Mouse (Mus musculus): ENCODE results near the gene Gm10563.
"Not testable (repeated sequence)": the region's sequence is repeated elsewhere in the genome, so short reads cannot be mapped to it uniquely, and the experiment has no call there.

Gm10563 gene

DNA sequence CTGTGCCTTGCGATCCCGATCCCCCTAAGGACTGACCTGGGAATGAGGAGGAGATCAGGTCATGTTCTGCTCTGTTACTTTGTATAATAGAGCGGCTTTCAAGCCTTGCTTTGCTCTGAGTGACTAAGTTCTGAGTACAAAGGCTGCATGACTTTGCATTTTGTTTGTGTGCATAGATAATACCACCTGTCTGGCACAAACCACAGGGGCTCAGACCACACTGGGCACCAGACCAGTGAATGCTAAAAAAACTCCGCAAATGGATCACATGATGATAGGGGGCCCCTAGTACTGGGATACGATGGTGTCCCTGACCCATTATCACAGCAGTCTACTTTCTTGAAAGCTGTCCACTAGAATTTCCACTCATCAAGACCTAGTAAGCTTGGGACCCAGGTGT is 48.6 kb downstream of the Gm10563 start:
- DNase-seq (ENCODE audit: low spot score), result no peak

DNA sequence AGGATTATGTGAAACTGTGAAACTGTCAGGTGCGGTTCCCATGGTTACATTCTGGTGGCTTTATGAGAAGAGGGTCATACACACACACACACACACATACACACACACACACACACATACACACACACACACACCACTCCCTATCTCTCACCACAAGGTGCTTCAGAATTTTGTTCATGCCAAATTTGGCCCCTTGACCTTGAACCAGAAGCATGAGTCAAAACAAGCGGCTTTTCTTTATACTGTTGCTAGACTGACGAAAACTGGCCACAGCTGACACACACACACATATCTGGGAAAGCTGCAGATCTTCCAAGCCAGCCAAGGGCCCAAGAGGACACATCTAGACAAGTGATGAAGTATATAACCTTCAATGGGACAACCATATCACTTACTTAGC is 49.4 kb downstream of the Gm10563 start:
- no peak for DNase-seq (ENCODE audit: low spot score)

DNA sequence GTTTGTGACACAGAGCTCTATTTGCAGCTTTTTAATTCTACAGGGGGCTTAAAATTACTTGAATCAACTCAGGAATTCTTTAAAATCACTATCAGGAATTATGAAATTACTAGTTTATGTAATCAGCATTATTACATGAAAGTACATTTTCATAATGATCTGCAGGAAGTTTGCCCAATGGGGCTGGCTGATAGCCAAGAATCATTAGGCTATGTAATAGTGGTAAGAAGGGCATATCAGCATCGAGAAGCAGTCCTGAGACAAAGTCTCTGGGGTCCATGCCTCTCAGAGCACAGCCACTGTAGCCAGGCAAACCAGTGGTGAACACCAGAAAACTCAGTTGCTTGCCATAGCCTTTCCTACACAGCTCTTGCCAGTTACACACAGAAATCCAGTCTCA is 51.4 kb downstream of the Gm10563 start:
- DNase-seq (ENCODE audit: low spot score), result no peak

DNA sequence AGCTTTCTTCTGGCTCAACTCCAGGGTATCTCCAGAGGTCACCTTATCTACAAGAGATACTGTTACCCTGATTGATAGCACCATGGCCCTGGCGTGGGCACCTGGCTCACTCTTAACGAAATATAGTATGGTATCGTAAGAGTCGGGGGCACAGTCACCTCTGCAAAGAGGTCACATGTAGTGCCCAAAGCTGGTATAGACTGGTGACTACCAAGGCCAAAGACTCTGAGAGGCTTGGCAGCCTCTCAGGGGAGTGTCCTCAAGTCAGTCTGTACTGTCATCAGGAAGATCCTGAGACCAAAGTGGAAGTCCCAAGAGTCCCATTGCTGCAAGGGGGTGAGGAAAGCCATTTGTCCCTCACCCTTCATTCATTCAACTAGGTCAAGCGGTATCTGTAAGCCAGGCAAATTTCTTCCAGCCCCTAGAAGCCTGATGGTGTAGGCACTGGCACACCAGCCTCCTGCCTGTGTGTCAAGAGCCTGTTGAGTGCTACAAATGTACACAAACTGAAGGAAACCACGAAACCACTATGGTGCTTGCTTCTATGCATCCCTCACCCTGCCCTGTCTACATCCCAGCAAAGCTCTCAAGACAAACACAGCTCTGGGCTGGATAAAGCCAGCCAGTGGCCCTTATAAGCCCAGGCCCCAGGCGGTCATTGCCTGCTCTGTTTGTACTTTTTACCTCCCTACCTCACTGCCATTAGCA is 54.0 kb downstream of the Gm10563 start:
- no peak for DNase-seq (ENCODE audit: low spot score)

DNA sequence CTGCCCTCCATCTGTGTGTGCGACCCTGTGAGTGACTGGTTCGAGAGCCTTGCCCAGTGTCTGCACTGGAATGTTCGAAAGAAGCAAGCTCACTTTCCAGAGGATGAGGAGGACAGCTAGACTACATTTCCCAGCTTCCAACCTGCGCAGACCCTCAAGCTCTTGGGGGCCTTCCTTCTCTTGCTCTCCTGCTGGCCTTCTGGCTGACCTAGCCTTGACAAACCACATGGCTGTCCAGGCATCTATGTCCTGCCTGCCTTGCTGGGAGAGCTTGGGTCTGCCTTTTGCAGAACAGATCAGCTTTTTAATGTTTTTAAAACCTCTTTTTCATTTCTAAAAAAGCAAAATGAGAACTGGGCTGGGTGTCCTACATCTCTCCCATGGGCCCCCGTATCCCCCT is 55.9 kb downstream of the Gm10563 start:
- DNase-seq (ENCODE audit: low spot score), result no peak

DNA sequence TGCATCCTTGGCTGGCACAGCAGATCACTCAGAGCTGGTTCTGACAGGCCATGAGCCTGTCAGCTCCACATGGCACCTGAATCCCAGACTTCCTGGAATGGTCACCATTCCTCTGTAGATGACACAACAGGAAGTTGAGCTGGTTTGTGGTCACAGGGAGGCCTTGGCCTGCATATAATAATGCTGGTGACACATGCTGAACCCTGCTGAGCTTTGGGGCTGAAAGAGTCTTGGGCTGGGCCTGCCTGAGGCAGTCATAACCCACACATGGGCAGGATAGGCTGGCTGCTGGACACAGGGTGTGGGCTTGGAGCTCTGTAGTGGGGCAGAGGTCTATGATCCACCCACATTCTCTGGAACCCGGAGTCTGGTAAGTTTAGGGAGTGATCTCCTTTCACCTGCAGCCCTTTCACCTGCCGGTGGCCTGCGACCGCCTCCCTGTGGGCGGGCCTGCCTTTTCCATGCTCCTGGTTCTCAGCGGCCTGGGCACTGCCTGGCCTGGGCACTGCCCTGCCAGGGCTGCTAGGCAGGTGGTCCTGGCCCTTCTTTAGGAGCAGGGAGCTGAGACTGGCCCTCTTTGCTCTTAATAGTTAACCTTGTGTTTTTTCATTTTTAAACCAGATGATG is 62.8 kb downstream of the Gm10563 start:
- DNase-seq (ENCODE audit: low spot score), result no peak

DNA sequence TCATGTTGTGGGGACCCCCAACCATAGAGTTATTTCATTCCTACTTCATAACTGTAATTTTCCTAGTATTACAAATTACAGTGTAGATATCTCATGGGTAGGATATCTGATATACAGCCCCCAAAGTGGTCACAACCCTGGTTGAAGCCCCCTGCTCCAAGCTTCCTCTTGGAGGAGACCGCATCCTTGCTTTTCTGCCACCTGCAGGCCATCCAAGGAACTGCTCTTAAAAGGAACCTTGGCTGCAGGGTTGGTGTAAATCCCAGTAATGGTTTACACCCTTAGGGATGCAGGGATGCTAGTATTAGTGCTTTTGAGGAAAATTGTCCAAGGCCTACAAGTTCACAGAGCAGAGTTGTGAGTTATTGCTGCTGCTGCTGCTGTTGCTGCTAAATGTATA is 64.8 kb downstream of the Gm10563 start:
- no peak for DNase-seq (ENCODE audit: low spot score)

DNA sequence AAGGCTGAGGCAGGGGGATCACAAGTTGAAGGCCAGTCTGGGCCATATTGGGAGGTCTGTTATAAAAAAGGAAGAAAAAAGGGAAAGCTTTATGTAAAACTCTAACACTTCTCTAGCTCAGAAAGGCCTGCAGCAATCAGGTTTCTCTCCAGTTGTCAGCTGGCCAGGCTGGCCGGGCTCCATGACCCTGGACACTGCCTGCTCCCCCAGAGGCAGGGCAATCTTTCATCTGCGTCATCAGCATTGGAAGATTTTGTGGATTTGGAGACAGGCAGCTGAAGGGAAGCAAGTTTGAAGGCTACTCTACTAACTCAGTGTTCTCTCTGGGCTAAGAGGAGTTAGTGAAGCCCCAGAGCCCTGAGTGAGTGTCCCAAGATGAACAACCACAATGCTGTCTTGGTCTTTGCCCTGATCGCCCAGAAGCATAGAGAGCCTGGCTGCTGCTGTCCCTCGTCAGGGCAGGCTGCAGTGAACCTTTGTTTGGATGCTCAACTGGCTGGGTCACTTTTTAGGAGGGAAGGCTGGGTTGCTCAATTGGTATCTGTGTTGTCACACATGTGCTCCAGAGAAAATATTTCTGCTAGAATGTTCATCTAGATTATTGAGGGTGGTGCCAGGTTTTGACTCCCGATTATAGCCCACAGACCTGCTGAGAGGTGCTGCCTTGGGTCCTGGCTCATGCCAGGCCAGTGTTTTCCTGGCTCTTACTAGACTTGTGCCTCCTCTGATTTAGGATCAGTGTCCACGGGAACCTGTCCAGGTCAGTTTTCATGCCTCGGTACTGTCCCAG is 66.7 kb downstream of the Gm10563 start:
- no peak for DNase-seq (ENCODE audit: low spot score)

DNA sequence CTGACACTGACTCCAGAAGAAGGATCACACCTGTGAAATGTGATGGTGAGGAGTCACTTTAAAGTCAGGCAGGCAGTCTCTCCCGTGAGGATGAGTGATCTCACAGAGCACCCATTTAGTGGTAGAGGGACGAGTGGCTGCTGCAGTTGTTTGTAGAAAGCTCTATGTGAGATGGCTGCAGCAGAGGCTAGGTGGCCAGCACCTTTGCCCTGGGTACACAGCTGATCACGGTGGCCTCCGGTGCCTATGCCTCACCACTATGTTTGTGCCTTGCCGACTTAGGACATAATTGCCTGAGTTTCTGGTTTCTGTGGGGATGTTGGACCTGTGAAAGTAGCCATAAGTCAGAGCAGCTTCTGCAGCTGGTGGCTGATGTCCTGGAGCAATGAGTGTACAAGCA is 67.5 kb downstream of the Gm10563 start:
- no peak for DNase-seq (ENCODE audit: low spot score)

DNA sequence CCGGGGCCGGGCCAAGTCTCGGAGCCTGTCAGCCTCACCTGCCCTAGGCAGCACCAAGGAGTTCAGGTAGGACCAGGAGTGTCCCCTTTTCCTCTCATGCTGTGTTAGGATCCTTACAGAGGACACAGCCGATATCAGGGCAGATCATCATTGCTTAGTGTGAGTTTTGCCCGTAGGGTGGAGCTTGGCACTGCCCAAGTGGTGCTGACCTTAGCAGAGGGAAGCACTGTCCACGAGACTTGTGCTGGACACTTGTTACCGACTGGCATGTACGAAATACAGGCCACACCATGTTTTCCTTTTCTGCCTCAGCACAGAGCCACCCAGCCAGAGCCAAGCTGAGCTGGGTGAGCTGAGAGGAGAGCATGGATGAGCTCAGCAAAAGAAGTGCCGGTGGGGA is 68.1 kb downstream of the Gm10563 start:
- DNase-seq (ENCODE audit: low spot score), result no peak

DNA sequence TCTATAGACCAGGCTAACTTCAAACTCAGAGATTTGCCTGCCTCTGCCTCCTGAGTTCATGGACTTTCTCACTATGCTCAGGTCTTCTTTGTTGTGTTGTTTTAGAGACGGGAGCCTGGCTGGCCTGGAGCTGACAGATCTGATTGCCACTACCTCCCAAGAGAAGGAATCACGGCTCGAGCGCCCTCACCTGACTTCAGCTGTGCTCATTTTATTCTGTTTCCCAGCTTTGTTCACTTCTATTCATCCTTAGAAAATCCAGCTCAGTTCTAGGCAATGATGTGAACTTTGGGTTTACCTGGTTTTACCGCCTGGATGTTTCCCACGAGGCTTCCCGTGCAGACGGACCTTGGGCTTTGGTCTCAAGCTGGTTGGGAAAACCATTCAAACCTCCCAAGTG is 69.7 kb downstream of the Gm10563 start:
- no peak for DNase-seq (ENCODE audit: low spot score)

DNA sequence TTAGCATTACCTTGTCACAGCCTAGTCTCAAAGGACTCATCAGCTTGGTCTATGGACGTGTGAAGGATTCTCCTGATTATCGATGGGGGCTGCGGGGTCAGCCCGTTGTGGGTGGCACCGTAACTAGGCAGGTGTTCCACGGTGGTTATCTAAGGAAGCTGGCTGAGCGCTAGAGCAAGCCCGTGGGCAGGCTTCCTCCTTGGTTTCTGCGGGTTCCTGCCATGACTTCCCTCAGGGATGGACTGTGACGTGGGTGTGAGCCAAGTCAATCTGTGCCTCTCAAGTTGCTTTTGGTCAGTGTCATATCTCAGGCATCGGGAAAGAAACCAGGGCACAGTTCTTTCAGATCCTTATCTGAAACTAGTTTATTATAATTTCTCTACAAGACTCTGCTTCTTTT is 70.3 kb downstream of the Gm10563 start:
- DNase-seq (ENCODE audit: low spot score), result no peak

DNA sequence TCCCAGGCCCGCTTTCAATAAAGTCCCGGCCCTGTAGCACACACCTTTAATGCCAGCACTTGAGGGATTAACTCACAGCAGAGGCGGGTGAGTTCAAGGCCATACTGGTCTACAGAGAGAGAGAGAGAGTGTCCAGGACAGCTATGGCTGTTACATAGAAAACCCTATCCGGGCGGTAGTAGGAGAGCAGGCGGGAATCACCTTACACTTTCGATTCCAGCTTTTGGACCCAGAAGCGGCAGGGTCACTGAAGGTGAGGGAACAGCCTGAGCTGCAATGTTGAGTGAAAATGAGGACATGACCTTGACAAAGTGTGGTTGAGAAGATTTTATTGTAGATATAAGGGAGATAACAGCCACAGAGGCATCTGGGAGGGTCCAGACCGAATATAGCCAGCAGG is 71.3 kb downstream of the Gm10563 start:
- DNase-seq (ENCODE audit: low spot score), result no peak

DNA sequence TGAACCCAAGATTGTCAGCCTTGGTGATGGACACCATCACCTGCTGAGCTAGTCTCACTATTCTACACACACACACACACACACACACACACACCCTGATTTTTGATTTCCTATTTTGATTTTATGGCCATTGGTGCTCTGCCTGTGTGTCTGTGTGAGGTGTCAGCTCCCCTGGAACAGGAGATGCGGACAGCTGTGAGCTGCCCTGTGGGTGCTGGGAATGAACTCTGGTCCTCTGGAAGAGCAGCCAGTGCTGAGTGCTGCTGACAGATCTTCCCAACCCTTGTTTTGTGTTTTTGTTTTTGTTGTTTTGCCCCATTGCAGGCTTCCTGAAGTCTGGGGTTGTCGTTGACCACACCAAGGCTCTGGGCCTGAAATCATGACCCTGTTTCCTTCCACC is 72.1 kb downstream of the Gm10563 start:
- no peak for DNase-seq (ENCODE audit: low spot score)

DNA sequence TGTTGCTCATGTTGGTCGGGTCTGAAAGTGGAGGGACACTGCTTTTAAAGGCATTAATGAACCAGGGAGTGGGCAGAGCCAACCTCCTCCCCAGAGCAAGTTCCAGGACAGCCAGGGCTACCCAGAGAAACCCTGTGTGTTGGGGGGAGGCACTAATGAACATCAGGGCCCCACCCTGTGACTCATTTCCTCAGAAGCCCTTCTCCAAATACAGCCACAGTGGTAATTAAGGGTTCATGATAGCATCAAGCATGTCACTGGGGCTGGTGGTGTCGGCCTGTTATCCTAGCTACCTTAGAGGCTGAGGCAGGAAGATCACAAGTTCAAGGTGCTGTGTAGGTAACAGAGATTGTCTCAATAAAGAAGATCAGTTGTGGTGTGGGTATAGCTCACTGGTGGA is 73.8 kb downstream of the Gm10563 start:
- DNase-seq (ENCODE audit: low spot score), result no peak

DNA sequence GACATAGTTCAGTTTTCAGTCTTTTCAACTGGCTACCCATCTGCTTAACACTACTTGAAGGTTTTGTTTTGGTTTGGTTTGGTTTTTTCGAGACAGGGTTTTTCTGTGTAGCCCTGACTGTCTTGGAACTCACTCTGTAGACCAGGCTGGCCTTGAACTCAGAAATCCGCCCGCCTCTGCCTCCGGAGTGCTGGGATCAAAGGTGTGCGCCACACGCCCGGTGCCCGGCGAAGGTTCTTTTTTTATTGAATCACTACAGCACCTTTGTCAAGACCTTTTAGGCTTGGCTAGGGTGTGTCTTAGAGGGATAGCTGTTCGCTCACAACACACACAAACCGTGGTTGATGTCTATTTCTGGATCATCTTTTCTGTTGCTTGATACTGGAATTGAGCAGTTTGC is 74.9 kb downstream of the Gm10563 start:
- not testable (repeated sequence) for DNase-seq (ENCODE audit: low spot score)

DNA sequence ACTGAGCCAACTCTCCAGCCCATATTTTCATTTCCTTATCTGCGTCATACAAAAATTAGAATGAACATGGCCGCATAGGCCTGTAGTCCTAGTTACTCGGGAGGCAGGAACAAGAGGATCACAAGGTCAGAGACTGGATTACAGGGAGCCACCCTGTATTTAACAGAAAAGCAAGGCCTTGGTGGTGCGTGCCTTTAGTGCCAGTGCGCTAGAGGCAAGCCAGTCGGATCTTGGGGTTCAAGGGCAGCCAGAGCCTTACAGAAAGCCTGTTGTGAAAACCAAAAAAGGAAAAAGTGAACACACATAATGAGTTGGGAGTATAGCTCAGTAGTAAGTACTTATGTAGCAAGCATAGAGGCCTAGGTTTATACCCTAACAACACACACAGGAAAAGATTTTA is 75.4 kb downstream of the Gm10563 start:
- DNase-seq (ENCODE audit: low spot score), result no peak

DNA sequence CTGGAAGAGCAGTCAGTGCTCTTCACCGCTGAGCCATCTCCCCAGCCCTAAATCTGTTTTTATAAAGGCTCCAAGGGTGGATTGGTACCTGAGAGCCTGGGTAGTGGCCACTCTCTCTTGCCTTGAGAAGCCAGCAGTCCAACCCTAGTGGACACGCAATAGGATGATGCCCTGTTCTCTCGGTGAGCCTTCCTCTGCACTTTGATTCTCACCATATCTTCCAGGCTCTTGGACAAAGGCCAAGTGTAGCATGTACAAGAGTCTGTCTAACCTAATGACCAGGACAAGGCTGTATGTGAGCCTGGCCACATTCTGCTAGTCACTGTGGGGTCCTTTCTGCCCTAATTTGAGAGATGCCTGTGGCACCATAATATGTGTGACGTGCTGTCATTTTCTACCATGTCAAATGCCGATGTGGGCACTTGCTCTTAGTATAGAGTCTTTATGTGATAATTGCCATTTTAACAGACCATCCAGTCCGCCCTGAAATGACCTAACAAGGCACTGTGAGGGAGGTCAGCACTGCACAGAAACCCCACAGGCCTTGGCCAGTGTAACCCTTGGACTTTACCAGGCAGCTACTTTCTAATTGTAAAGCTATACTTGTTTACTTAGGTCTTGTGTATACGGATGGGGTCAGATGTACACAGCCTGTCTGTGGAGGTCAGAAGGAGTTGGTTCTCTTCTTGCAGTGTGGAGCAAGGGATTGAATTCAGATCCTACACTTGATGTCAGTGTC is 76.4 kb downstream of the Gm10563 start:
- no peak for DNase-seq (ENCODE audit: low spot score)

DNA sequence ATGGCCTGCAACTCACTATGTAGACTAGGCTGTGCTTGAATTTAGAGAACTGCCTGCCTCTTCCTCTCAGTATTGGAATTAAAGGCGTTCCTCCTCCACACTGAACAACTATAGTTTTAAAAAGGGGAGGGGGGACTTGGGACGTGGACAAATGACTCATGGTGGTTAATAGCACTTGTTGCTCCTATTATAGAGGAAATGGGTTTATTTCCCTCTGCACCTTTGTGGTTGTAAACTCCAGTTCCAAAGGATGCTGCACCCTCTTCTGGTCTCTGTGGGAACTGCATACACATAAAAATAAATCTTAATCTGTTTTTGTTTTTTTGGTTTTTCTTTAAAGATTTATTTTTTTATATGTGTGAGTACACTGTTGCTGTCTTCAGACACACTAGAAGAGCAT is 77.0 kb downstream of the Gm10563 start:
- no peak for DNase-seq (ENCODE audit: low spot score)

DNA sequence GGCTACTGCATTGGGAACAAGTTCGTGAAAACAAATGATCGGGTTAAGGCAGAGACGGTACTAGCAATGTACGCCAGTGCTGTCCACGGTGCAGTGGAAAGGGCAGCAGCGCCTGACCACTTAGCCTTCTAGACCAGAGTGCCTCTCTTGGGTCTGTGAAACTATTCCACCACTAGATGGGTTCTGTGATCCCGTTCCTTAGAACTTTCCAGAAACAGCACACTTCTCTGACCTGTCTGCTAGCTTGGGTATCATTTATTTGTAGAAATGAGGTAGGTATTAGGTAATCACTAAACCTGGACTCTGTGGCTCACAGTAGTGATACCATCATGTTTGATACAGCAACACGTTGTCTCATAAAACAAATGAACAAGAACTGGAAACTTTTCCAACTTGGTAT is 78.7 kb downstream of the Gm10563 start:
- DNase-seq (ENCODE audit: low spot score), result no peak

Measured in urinary bladder, postnatal 10 days (tissue).